Mouse (Mus musculus) T-helper 2 cell (primary cell): ENCODE results near the gene Actr6.
"Not testable (repeated sequence)": the region's sequence is repeated elsewhere in the genome, so short reads cannot be mapped to it uniquely, and the experiment has no call there.

Experiments
- in situ Hi-C: fragments of 300-600 bp; cut with MboI, MseI; formaldehyde crosslinking; loops from one replicate; pipeline ENCODE4 v1.15.1; 2025; ENCODE audit warnings: high pct_unique_total_duplicates

The Actr6 gene

GRCm38 (mm10) chr10:89739703-89740102 lies 7.6 kb upstream of the Actr6 start:
- in situ Hi-C loops: no loop called here

GRCm38 (mm10) chr10:89738395-89738794 lies 6.3 kb upstream of the Actr6 start:
- in situ Hi-C loops: no loop called here

GRCm38 (mm10) chr10:89737887-89738286 lies 5.8 kb upstream of the Actr6 start:
- in situ Hi-C loops: no loop called here

DNA sequence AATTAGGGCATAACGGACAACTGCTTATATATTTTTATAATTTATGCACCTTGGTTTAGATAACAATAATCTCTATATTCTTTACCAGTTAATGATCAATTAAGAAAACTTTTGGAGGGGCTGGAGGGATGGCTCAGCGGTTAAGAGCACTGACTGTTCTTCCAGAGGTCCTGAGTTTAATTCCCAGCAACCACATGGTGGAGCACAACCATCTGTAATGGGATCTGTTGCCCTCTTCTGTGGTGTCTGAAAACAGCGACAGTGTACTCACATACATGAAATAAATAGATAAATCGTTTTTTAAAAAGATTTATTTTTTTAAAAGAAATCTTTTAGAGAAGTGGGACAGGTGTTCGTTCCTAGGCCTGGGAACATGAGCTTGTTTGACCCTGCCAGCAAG lies 5.0 kb upstream of the Actr6 start:
- in situ Hi-C loops: no loop called here

GRCm38 (mm10) chr10:89731341-89731740 lies 754 bp downstream of the Actr6 start:
- in situ Hi-C loops: no loop called here

- in situ Hi-C loops: no loop called here
Measured at GRCm38 (mm10) chr10:89730386-89730785, 1.7 kb downstream of the Actr6 start.

GRCm38 (mm10) chr10:89722247-89723195 lies 9.6 kb downstream of the Actr6 start:
- in situ Hi-C loops: no loop called here

DNA sequence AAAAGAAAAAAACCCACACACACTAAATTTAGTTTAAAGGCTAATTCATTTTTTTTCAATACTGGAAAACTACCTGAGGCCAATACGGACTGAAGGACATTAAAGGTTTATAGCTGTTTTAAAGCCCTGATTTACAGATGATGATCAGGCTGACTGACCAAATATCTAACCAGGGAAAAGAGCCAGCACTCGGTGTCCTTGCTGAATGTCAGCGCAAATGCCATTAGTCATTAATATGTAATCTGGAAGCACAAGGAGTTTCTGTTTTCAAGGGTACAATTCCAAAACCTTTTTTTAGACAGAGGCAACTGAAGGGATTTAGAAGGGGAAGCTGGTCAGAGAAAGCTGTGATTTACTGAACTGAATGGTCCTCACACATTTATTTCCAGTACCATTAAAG lies 11.3 kb downstream of the Actr6 start:
- in situ Hi-C loops: no loop called here

DNA sequence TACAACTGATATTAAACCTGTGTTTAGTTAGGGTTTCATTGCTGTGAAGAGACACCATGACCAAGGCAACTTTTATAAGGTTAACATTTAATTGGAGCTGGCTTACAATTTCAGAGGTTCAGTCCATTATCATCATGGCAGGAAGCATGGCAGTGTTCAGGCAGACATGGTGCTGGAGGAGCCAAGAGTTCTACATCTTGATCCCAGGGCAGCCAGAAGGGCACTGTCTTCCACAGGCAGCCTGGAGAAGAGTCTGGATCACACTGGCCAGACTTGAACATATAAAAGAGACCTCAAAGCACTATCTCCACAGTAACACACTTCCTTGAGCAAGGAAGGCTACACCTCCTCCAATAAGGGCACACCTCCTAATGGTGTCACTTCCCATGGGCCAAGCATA lies 11.8 kb downstream of the Actr6 start:
- in situ Hi-C loops: no loop called here

DNA sequence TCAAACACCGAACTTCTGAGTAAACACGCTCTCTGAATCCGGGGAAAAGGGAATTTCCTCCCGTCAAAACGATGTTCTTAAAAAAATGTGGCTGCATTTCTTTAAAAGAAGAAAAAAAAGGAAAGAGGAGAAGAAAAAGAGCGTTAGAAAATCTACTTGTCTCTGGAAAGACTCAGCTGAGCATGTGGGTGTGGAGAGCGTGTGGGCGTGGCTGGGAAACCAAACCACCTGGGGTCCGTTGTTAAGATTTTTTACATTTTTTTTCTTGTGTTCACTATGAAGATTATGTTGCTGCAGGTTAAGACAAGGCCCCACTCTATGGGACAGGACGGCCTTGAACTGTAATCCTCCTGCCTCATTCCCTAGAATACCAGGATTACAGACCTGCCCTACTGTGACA lies 17.2 kb downstream of the Actr6 start:
- in situ Hi-C loops: no loop called here

DNA sequence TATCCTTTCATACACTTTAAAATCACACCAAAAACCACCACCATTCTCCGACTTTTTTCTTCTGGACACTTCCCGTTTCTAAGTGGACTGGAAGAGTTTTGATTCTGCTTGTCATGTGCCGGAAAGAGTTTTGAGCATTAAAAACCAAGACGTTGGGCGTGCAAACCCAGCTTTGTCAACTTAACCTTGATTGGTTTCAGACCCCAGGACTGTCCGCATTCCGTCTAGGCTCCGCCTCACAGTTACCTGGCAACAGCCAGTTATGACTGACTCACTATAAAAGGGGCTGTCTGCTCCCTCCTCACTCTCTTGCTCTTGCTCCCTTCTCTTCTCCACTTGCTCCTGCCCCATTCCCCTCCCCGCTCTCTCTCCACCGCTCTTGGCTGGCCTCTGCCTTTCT lies 23.4 kb downstream of the Actr6 start:
- in situ Hi-C loops: no loop called here

DNA sequence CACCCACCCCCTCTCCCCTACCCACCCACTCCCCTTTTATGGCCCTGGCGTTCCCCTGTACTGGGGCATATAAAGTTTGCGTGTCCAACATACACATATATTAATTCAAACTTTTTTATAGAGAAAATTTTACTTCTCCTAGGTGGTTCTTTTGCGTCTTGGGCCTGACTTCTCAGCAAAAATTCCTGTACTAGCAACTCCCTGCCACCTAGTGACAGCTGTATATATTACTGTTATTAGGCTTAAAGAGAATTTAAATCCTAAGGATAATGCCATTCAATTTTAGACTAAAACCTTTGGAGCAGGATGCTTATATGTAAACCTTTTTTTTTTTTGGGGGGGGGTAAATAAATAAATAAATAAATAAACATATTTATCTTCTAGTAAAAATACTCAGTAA lies 24.7 kb downstream of the Actr6 start:
- in situ Hi-C loops: no loop called here

DNA sequence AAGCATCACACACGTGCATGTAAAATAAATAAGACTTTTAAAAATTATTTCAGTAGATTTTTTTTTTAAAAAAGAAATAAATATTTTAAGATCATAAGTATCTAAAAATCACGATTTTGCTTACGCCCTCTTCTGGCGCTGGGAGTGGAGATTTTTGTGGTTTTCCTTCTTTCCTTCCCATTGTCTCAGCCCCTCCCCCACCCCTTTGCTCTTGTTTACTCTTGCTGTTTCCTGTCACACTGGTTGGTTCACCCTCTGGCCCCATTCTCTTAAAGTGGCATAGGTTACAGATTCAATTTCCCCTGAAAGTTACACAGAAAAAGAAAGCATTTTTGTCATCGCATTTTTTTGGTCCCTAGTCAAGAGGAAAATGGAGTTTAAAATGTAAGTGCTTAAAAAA lies 29.1 kb downstream of the Actr6 start:
- in situ Hi-C loops: no loop called here

DNA sequence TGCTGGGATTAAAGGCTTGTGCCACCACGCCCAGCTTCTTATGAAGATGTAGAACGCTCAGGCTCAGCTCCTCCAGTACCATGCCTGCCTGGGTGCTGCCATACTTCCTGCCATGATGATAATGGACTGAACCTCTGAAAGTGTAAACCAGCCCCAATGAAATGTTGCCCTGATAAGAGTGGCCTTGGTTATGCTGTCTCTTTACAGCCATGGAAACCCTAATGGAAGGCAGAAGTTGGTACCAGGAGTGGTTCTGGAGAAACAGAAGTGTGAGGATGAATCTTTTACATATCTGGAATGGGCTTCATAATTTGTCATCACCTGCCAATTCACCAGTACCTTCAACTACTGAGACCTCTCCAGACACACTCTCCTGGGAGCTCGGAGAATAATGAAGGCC lies 34.1 kb downstream of the Actr6 start:
- in situ Hi-C loops: no loop called here

- in situ Hi-C loops: not testable (repeated sequence)
Measured at GRCm38 (mm10) chr10:89696270-89696669, 35.8 kb downstream of the Actr6 start.

DNA sequence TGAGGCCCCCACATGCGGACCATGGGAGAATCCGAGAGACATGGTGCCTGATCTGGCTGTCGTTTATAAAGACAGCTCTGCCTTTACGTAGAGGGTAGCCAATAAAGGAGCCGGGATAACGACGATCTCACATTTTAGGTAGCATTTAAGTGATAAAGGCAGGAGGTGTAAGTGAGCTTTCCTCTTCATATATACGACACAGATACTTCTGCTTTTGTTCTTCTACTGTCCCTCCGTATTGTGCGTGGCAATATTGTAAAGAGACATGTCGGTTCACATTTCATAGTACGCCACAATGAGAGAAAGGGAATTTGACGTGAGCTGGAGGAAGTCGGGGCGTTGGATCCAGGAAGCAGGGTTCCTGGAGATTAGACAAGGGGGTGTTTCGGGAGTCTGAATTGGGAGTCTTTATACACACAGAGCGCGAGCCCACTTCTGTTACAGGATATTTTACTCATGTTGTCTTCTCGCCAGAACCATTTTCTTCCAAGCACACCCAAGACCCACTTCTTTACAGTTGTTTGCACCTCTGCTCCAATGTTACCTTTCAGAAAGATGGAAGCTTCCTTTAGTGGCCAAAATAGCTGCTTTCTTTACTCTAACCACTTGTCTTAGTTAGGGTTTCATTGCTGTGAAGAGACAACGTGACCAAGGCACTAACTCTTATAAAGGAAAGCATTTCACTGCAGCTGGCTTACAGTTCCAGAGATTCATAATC lies 36.7 kb downstream of the Actr6 start:
- in situ Hi-C loops: no loop called here

DNA sequence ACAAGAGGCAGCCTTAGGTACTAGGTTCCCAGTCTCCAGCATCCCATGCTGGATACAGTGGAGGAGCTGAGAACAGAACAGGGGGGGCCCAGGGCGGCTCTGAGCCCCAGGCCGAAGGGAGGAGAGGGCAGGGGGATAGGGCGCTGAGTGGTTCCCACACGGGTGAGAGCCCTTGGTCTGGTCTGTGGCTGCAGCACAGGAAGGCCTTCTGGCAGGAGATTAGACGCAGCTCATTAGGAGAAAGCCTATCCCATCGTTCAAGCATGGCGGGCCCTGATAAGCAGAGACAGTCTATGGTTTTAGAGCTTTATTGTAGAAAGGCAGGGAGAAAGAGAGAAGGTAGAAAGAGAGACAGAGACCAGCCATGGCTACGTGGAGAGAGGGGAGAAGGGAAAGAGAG lies 42.1 kb downstream of the Actr6 start:
- in situ Hi-C loops: no loop called here

- in situ Hi-C loops: no loop called here
Measured at GRCm38 (mm10) chr10:89687455-89687854, 44.6 kb downstream of the Actr6 start.

DNA sequence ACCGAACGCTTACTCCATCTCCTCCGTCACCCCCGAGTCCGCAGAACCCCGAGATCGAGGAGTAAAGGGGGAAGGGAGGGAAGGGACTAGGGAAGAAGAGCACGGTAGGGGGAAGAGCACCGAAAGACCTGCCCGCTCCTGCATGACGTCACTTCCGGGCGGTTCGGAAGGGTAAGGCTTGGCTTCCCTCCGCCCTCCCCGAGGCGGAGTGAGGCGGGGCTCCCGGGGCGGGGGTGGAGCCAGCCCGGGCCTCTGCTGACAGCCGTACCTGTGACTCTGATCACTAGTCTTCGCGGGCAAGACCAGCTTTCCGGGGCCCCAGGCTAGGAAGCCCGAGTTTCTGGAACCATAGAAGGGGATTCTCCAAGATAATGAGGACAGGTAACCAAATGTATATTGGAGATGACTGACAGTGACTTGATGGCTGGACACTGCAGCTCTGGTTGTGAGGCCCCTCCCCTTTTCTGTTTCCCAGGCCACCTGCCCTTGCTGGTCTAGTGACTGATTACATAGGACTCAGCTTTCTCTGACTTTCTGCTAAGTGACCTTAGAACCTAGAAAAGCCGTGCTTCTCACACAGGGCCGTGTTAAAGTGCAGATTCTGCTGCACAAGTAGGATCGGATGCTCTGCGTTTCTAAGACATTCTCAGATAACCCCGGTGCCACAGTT lies 45.8 kb downstream of the Actr6 start, which contains the start of gene Scyl2:
Gene Scyl2, minus strand, starts transcription at position 147 of the 670 bp plus-strand sequence.
- in situ Hi-C loops: no loop called here

DNA sequence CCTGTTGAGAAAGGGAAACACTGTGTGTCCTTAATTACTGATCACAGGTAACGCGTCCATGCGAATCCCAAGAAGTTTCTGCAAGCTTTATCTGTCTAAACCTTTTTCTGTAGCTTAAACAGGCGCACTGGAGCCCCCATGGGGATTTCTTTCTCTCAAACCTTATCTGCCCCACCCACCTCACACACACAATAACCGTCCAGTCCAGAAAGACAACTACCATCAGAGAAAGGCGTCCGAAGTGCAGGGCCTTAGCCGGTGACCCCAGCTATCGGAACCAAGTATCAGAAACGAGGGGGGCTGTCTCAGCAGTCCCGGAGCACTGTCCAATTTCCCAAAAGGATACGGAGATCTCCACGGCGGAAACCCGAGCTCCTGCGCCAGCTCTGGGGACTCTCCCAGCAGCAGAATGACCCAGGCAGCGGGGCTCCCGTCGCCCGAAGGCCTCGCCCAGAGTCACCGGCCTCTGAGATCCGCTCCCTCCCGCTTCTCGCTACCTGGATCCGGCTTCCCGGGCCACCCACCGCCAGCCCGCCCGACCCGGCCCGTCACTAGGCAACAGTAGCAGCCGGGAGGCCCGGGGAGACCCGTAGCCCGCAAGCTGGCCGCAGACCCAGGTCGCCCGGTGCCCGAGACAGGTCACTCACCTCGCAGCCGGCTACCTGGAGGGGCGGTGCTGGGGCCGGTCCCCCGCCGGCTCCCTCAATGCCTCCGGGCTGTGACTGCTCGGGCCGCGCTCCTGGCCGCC lies 46.5 kb downstream of the Actr6 start:
- in situ Hi-C loops: no loop called here

GRCm38 (mm10) chr10:89682961-89683360 lies 49.1 kb downstream of the Actr6 start:
- in situ Hi-C loops: loop anchor here (5.0 kb wide), 1 partner anchor 64 kb away; no protein-coding TSS in a partner anchor
